Comparison of ENCODE assay signal across 7 mouse cellular contexts in genomic region chr16:93072156-93072555, GRCm38 (mm10).
DNase-seq lines count a peak whose midpoint lies in the region; ATAC-seq and TF ChIP-seq lines count a peak whose summit lies in the region.

No protein-coding gene starts in this region.

- H3K9me3 ChIP-seq in hindbrain, embryonic 10.5 days = no peaks in the 10 kb centered on the region
- no peaks in the 10 kb centered on the region for H3K9me3 ChIP-seq in hindbrain, embryonic 13.5 days

- no peak for ATAC-seq in hindbrain, embryonic 13.5 days (ENCODE audit: low FRiP score)

- peaks cover 3% of the 10 kb centered on the region; the same call in 1 of the 2 replicates for H3K4me1 ChIP-seq in hindbrain, embryonic 10.5 days (replicated peaks)
- H3K4me1 ChIP-seq in hindbrain, embryonic 13.5 days (replicated peaks) = no peaks in the 10 kb centered on the region

- H3K36me3 ChIP-seq in hindbrain, embryonic 10.5 days = no peaks in the 10 kb centered on the region
- H3K36me3 ChIP-seq in hindbrain, embryonic 13.5 days = no peaks in the 10 kb centered on the region

- no peak overlapping the region for H3K9ac ChIP-seq in hindbrain, embryonic 13.5 days

- H3K4me3 ChIP-seq in hindbrain, embryonic 10.5 days = no peak overlapping the region
- H3K4me3 ChIP-seq in hindbrain, embryonic 13.5 days = no peak overlapping the region

- no peak overlapping the region for H3K4me2 ChIP-seq in hindbrain, embryonic 13.5 days

- WGBS in hindbrain, embryonic 10.5 days = 73% methylated on average over 6 of the region's 6 CpGs
- 68% methylated on average over 6 of the region's 6 CpGs for WGBS in hindbrain, embryonic 13.5 days

- peak; percentile 23 for DNase-seq in brain, embryonic 14.5 days (ENCODE audit: low read depth)
- peak; percentile 57 for DNase-seq in gastrocnemius, postnatal 10 days
- peak; percentile 13 for DNase-seq in kidney, adult 9 months
- DNase-seq in lung, postnatal 36 days = peak; percentile 44
- DNase-seq in layer of hippocampus, adult 9-11 months = no peak
- no peak for DNase-seq in hindbrain, embryonic 10.5 days (ENCODE audit: low spot score)

- TF ChIP-seq POLR2A in brain, embryonic 14.5 days (IDR thresholded peaks at IDR 0.05; ENCODE audit: borderline replicate concordance, extremely low read depth, insufficient read depth, insufficient read length, poor library complexity, severe bottlenecking) = no peak

- no peak for TF ChIP-seq CTCF in brain, embryonic 14.5 days (IDR thresholded peaks at IDR 0.05; ENCODE audit: borderline replicate concordance, extremely low read depth, insufficient read depth, insufficient read length)

- no peaks in the 10 kb centered on the region for H3K27me3 ChIP-seq in hindbrain, embryonic 10.5 days (ENCODE audit: insufficient read depth, poor library complexity, severe bottlenecking)
- H3K27me3 ChIP-seq in hindbrain, embryonic 13.5 days = no peaks in the 10 kb centered on the region

- no peak overlapping the region for H3K27ac ChIP-seq in hindbrain, embryonic 10.5 days
- no peak overlapping the region for H3K27ac ChIP-seq in hindbrain, embryonic 13.5 days

Comparison
In these comparisons a context has a peak if more than half of its experiments do, and no peak if none do; other contexts are left out.
1. DNase-seq: peak in brain, embryonic 14.5 days (single experiment), gastrocnemius, postnatal 10 days (single experiment), kidney, adult 9 months (single experiment) and lung, postnatal 36 days (single experiment); none in layer of hippocampus, adult 9-11 months (single experiment) and hindbrain, embryonic 10.5 days (single experiment).